Mouse (Mus musculus) hindbrain, postnatal 0 days (tissue): ENCODE data around the gene Iqgap2. TPM values are rescaled to one million over a fixed set of nuclear protein-coding genes. Genes with fewer than 3 reads are reported as not detected.

Source experiments
- ATAC-seq: fragments of 200-750 bp; cut with Nextera tagmentation; 2 replicates; pipeline ENCODE4 v1.8.0; 2017; ENCODE audit warnings: mild to moderate bottlenecking, moderate TSS enrichment, moderate library complexity
- DNase-seq: peaks from one replicate; pipeline ENCODE4 v3.0.0-alpha.2; 2015; ENCODE audit warnings: low spot score
- H3K27ac ChIP-seq: fragments of 300-500 bp; sonication (generic); 2 replicates; pipeline ENCODE4 v1.5.1; 2014; ENCODE audit warnings: mild to moderate bottlenecking
- H3K27me3 ChIP-seq: fragments of 300-500 bp; sonication (generic); 2 replicates; pipeline ENCODE4 v1.6.1; 2014; ENCODE audit warnings: low read length, mixed read lengths; ENCODE audit not compliant: insufficient read depth
- H3K36me3 ChIP-seq: fragments of 300-500 bp; sonication (generic); 2 replicates; pipeline ENCODE4 v1.6.1; 2014; ENCODE audit warnings: low read length, mixed read lengths; ENCODE audit not compliant: insufficient read depth
- H3K4me1 ChIP-seq: fragments of 300-500 bp; sonication (generic); 2 replicates; pipeline ENCODE4 v1.6.1; 2014; ENCODE audit warnings: antibody characterized with exemption, low read length, mixed read lengths; ENCODE audit not compliant: insufficient read depth
- H3K4me2 ChIP-seq: fragments of 300-500 bp; sonication (generic); 2 replicates; pipeline ENCODE4 v1.6.1; 2014; ENCODE audit warnings: low read depth, mild to moderate bottlenecking, low read length, moderate library complexity, mixed read lengths
- H3K4me3 ChIP-seq: fragments of 300-500 bp; sonication (generic); 2 replicates; pipeline ENCODE4 v1.5.1; 2014; ENCODE audit warnings: low read length
- H3K9ac ChIP-seq: fragments of 300-500 bp; sonication (generic); replicated peaks from 2 replicates; pipeline ENCODE4 v1.6.1; 2014; ENCODE audit warnings: mild to moderate bottlenecking, low read length, moderate library complexity, mixed read lengths
- H3K9me3 ChIP-seq: fragments of 300-500 bp; sonication (generic); 2 replicates; pipeline ENCODE4 v1.6.1; 2016; ENCODE audit warnings: low read length, mixed read lengths
- CTCF ChIP-seq: IDR thresholded peaks from 2 replicates; pipeline ENCODE4 v1.5.1; 2016; ENCODE audit warnings: antibody characterized with exemption, control low read depth, low read depth
- WGBS: fragments of 180-500 bp; shearing (Covaris S2); extraction: QIAGEN DNeasy Blood & Tissue Kit; methylation state at CpG from one replicate; pipeline ENCODE4 v1.1.7; 2014; 5-methylcytosine and 5-hydroxymethylcytosine counted together
- polyA plus RNA-seq: library from polyadenylated mRNA; unstranded; fragments of >200 nt; fragmentation: Nextera tagmentation; extraction: Ambion mirVana; gene quantifications from 2 replicates; pipeline ENCODE4 v1.2.1, GENCODE M21; 2015
- total RNA-seq: library from RNA; depleted of rRNA; stranded (reverse); fragments of >200 nt; gene quantifications from 2 replicates; pipeline ENCODE4 v1.2.3, GENCODE M21; 2014; rRNA removed

Iqgap2 gene
- total and polyA plus RNA-seq, 2 experiments from 2014 or later, result 2.9 to 3.1 TPM

GRCm38 (mm10) chr13:95591606-95592005 lies 300.1 kb downstream of the Iqgap2 start:
- WGBS, result 91% methylated on average over 3 of the region's 3 CpGs
- H3K4me2 ChIP-seq, result no peak overlapping the region
- DNase-seq (no peak), ATAC-seq (no peak)
- H3K27me3 ChIP-seq, result no peaks in the 10 kb centered on the region
- H3K4me3 ChIP-seq, result no peak overlapping the region
- H3K9me3 ChIP-seq, result no peaks in the 10 kb centered on the region
- no peaks in the 10 kb centered on the region for H3K36me3 ChIP-seq
- no peak overlapping the region for H3K27ac ChIP-seq
- H3K4me1 ChIP-seq, result no peaks in the 10 kb centered on the region
- TF ChIP-seq CTCF, result no peak
- H3K9ac ChIP-seq, result no peak overlapping the region

GRCm38 (mm10) chr13:95587628-95588027 lies 304.1 kb downstream of the Iqgap2 start:
- ATAC-seq (no peak), DNase-seq (no peak)
- no peak for TF ChIP-seq CTCF
- H3K36me3 ChIP-seq, result no peaks in the 10 kb centered on the region
- no peaks in the 10 kb centered on the region for H3K9me3 ChIP-seq
- no peak overlapping the region for H3K9ac ChIP-seq
- no peaks in the 10 kb centered on the region; the same call in 1 of the 2 replicates for H3K4me1 ChIP-seq
- H3K4me2 ChIP-seq, result no peak overlapping the region
- no peak overlapping the region for H3K27ac ChIP-seq
- no peaks in the 10 kb centered on the region for H3K27me3 ChIP-seq
- 91% methylated on average over 4 of the region's 4 CpGs for WGBS
- H3K4me3 ChIP-seq, result no peak overlapping the region

DNA sequence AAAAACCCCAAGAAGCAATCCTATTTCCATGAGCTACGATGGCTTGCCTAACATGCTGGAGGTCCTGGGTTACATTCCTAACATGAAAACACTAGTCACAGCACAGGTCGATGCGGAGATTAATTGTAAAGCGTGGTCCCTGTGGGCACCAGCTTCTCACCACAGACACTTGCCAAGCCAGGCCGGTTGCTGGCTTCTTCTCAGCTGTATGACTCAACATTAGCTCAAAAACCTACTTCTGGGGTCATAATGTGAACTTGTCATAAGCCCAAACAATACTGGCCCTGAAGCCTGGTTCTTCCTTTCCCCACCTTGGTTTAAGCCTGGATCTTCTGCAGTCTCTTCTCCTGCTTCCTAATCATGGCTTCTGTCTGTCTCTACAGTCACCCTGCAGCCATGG lies 306.8 kb downstream of the Iqgap2 start:
- H3K4me1 ChIP-seq, result no peaks in the 10 kb centered on the region; the same call in 1 of the 2 replicates
- no peaks in the 10 kb centered on the region for H3K9me3 ChIP-seq
- no peak overlapping the region for H3K4me2 ChIP-seq
- no peak overlapping the region for H3K27ac ChIP-seq
- no peak for DNase-seq
- ATAC-seq, result no peak
- WGBS, result 79% methylated on average over 5 of the region's 5 CpGs
- no peak overlapping the region for H3K9ac ChIP-seq
- TF ChIP-seq CTCF, result no peak
- no peak overlapping the region for H3K4me3 ChIP-seq
- no peaks in the 10 kb centered on the region for H3K27me3 ChIP-seq
- no peaks in the 10 kb centered on the region for H3K36me3 ChIP-seq

DNA sequence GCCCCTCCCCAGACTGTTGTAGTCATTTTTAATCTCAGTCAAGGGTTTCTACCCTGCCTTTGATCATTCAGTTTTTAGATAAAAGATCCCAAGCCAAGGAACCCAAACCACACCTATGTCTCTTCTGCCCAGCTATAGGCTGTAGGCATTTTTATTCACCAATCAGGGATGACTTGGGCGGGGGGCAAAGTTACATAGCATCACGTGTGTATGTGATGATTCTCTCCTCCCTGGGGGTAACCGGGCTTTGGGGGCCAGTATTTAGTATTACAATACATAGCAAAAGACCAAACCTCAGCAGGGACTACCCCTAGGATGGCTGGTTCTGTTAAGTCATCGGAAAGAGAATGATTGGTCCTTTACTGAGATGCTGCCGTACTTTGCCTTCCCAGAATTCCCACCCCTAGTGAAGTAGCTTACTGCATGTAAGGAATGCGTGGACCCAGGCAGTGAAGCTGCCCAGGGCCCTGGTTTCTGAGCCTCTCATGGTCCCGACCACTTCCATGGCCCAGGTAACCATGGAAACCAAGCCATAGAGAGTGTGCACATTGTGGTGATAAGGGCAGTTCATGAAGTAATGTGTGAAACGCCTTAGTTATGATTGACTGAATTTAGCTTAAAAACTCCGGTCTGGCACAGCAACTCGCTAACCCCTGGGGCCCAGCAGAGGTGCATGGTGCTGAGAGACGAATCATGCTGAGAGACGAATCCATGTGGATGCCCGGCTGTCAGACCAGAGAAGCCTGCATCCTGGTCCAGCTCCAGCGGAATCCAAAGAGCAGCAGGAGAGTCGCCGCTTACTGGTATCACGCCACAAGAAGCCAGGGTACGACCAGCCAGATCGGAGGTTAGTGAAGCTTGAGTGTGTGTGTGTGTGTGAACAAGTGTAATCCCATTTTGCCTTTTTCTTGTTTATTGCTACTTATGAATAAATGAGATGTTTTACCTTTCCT lies 308.2 kb downstream of the Iqgap2 start:
- Histone ChIP-seq H3K4me1 (no peaks in the 10 kb centered on the region; the same call in 1 of the 2 replicates), H3K9ac (no peak overlapping the region), H3K4me3 (no peak overlapping the region), H3K27ac (no peak overlapping the region), H3K9me3 (no peaks in the 10 kb centered on the region), H3K27me3 (no peaks in the 10 kb centered on the region), H3K4me2 (peak overlapping the region; percentile 41), H3K36me3 (no peaks in the 10 kb centered on the region)
- ATAC-seq (peak; percentile 80), DNase-seq (peak; percentile 58)
- 35% methylated on average over 19 of the region's 19 CpGs for WGBS
- no peak for TF ChIP-seq CTCF

GRCm38 (mm10) chr13:95581850-95582249 lies 309.9 kb downstream of the Iqgap2 start:
- TF ChIP-seq CTCF, result no peak
- Histone ChIP-seq H3K4me3 (no peak overlapping the region), H3K9me3 (no peaks in the 10 kb centered on the region), H3K36me3 (no peaks in the 10 kb centered on the region), H3K9ac (no peak overlapping the region), H3K4me2 (no peak overlapping the region), H3K27me3 (no peaks in the 10 kb centered on the region), H3K27ac (no peak overlapping the region), H3K4me1 (no peaks in the 10 kb centered on the region; the same call in 1 of the 2 replicates)
- no peak for DNase-seq
- WGBS, result 59% methylated on average over 1 of the region's 1 CpGs
- ATAC-seq, result no peak

DNA sequence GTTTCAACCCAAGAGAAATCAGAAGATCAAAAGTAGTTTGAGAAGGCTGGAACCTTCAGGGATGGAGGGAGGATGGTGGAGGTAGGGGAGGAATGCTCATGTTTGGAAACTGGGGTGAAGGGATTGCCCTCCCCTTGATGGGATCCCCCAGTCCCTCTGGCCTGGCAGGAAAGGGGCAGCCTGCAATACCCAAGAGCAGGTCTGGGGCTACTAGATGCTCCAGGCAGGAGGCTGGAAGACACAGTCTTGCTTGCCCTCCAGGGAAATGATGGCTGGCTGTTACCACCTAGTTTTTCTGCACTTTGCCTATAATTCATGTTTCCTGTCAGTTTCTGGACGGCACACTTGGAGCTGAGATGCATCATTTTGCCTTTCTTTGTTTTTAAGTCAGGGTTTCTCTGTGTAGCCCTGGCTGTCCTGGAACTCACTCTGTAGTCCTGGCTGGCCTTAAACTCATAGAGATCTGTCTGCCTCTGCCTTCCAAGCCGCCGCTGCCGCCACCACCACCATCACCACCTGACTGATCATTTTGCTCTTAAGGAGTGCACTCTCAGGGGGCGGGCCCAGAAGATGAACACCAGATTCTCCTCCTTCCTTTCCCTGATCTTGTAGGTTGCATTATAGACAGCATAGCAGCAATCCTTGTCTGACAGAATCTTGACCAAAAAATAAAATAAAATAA lies 313.6 kb downstream of the Iqgap2 start:
- DNase-seq (no peak), ATAC-seq (no peak)
- Histone ChIP-seq H3K27me3 (no peaks in the 10 kb centered on the region), H3K4me1 (no peaks in the 10 kb centered on the region), H3K36me3 (no peaks in the 10 kb centered on the region), H3K9me3 (no peaks in the 10 kb centered on the region), H3K27ac (no peak overlapping the region), H3K4me3 (no peak overlapping the region), H3K9ac (no peak overlapping the region), H3K4me2 (no peak overlapping the region)
- WGBS, result 92% methylated on average over 5 of the region's 5 CpGs
- no peak for TF ChIP-seq CTCF

Other genes with a start within 250 kb of the Iqgap2 start
- 0.26 and 0.83 TPM in 2 replicates for gene F2rl2, start 195.1 kb downstream of the Iqgap2 start, total RNA-seq
- gene F2rl2, start 195.1 kb downstream of the Iqgap2 start, polyA plus RNA-seq, result 0.54 and 0.66 TPM in 2 replicates
- 0.14 and 0.58 TPM in 2 replicates for gene Gm20075, start 189.5 kb upstream of the Iqgap2 start, total RNA-seq
- 9.1 and 15.1 TPM in 2 replicates for gene Gm20075, start 189.5 kb upstream of the Iqgap2 start, polyA plus RNA-seq
- gene Gm17190, start 190.1 kb upstream of the Iqgap2 start, total RNA-seq, result not detected in 2 replicates
- 0.16 and 0.26 TPM in 2 replicates for gene Gm17190, start 190.1 kb upstream of the Iqgap2 start, polyA plus RNA-seq
- gene Sv2c, start 240.7 kb upstream of the Iqgap2 start, total RNA-seq, result 47.3 and 57.2 TPM in 2 replicates
- 23.7 and 30.4 TPM in 2 replicates for gene Sv2c, start 240.7 kb upstream of the Iqgap2 start, polyA plus RNA-seq